Mouse (Mus musculus): Measurements from ENCODE around the gene Sap30l. TPM values are rescaled to one million over a fixed set of nuclear protein-coding genes. Genes with fewer than 3 reads are reported as not detected.
A peak's percentile ranks its signal among the peaks of the same experiment; 100 is the strongest.

Gene Sap30l
- polyA plus RNA-seq, 1 experiment from 2014 or later: 12.3 TPM

GRCm38 (mm10) chr11:57827048-57827914 is 25.8 kb downstream of the Sap30l start:
- Histone ChIP-seq H3K27ac (replicated peaks) (peak overlapping the region; percentile 54; the same call in 1 of the 2 replicates), H3K27me3 (replicated peaks; ENCODE audit: low read depth, poor library complexity, severe bottlenecking) (peaks cover 89% of the 10 kb centered on the region)
- under 1% methylated on average over 41 of the region's 41 CpGs for WGBS

GRCm38 (mm10) chr11:57827915-57828545 is 26.6 kb downstream of the Sap30l start:
- Histone ChIP-seq H3K36me3 (replicated peaks) (no peaks in the 10 kb centered on the region), H3K4me1 (peaks cover 41% of the 10 kb centered on the region), H3K27ac (replicated peaks) (peak overlapping the region; percentile 54; the same call in 1 of the 2 replicates)

More at GRCm38 (mm10) chr11:57827048-57827914, 25.8 kb downstream of the Sap30l start:
- no peaks in the 10 kb centered on the region for H3K9me3 ChIP-seq
- peaks cover 34% of the 10 kb centered on the region for H3K4me1 ChIP-seq
- H3K4me3 ChIP-seq: peak overlapping the region; percentile 54
- DNase-seq (ENCODE audit: low spot score): peak; percentile 57
- H3K36me3 ChIP-seq (replicated peaks): no peaks in the 10 kb centered on the region

DNA sequence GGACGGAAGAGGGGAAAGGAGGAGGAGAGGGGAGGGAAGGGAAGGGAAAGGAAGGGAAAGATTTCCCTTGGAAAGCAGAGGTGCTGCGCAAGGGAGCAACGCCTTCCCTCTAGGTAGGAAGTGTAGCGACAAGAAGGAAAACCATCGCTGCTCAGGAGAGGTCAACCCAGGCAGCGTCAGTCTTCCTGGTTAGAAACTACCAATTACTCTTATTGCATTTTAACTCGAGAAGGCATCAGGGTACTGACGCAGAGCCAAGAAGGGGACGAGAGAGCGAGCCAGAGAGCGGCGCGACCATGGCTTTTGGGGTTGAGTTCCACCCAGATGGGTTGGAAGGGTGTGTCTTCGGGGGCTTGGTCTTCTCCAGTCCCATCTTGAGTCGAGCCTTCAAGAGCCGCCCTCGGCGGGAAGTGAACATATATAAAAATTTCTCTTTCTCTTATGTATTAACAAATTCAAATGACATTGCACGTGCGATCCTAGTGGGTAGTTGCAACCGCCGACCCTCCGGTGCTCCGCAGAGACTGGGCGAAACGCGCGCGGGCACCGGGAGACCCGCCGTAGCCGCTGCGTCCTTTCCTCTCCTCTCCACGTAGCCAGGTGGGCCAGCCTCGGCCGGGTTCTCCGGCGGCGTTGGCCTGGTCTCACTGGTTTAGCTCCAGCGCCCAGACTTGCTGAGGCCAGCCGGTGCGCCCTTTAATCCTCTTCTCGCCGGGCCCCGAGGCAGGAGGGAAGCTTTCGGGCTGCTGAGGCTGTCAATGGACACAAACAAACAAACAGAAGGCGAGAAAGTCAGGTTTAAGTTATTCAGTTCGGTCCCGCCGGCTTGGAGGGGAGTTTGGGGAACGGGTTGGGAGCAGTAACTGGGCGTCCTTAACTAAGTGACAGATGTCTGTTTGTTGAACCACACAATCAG is 27.8 kb downstream of the Sap30l start:
- H3K36me3 ChIP-seq (replicated peaks): no peaks in the 10 kb centered on the region
- under 1% methylated on average over 53 of the region's 53 CpGs for WGBS
- peaks cover 100% of the 10 kb centered on the region for H3K27me3 ChIP-seq (replicated peaks; ENCODE audit: low read depth, poor library complexity, severe bottlenecking)
- DNase-seq (ENCODE audit: low spot score): peak; percentile 66
- H3K9me3 ChIP-seq: no peaks in the 10 kb centered on the region
- peaks cover 49% of the 10 kb centered on the region for H3K4me1 ChIP-seq
- peak overlapping the region; percentile 54 for H3K4me3 ChIP-seq
- peak overlapping the region; percentile 41 for H3K27ac ChIP-seq (replicated peaks)

More at GRCm38 (mm10) chr11:57827915-57828545, 26.6 kb downstream of the Sap30l start:
- H3K9me3 ChIP-seq: no peaks in the 10 kb centered on the region
- H3K4me3 ChIP-seq: peak overlapping the region; percentile 54
- H3K27me3 ChIP-seq (replicated peaks; ENCODE audit: low read depth, poor library complexity, severe bottlenecking): peaks cover 97% of the 10 kb centered on the region
- WGBS: under 1% methylated on average over 33 of the region's 33 CpGs
- DNase-seq (ENCODE audit: low spot score): peak; percentile 69

GRCm38 (mm10) chr11:57829871-57830775 is 28.7 kb downstream of the Sap30l start:
- peak overlapping the region; percentile 54 for H3K4me3 ChIP-seq

GRCm38 (mm10) chr11:57831281-57831781 is 29.9 kb downstream of the Sap30l start:
- peaks cover 100% of the 10 kb centered on the region for H3K27me3 ChIP-seq (replicated peaks; ENCODE audit: low read depth, poor library complexity, severe bottlenecking)
- H3K9me3 ChIP-seq: no peaks in the 10 kb centered on the region
- WGBS: under 1% methylated on average over 31 of the region's 31 CpGs
- H3K27ac ChIP-seq (replicated peaks): 0 out of 2 replicates have a peak overlapping the region, but pooled peaks have one; percentile 3
- no peaks in the 10 kb centered on the region for H3K36me3 ChIP-seq (replicated peaks)
- peak; percentile 63 for DNase-seq (ENCODE audit: low spot score)
- peak overlapping the region; percentile 54 for H3K4me3 ChIP-seq
- H3K4me1 ChIP-seq: peaks cover 49% of the 10 kb centered on the region

More at GRCm38 (mm10) chr11:57829871-57830775, 28.7 kb downstream of the Sap30l start:
- Histone ChIP-seq H3K9me3 (no peaks in the 10 kb centered on the region), H3K36me3 (replicated peaks) (no peaks in the 10 kb centered on the region), H3K27ac (replicated peaks) (0 out of 2 replicates have a peak overlapping the region, but pooled peaks have one; percentile 3), H3K4me1 (peaks cover 49% of the 10 kb centered on the region), H3K27me3 (replicated peaks; ENCODE audit: low read depth, poor library complexity, severe bottlenecking) (peaks cover 100% of the 10 kb centered on the region)
- 7% methylated on average over 17 of the region's 17 CpGs for WGBS
- peak; percentile 62 for DNase-seq (ENCODE audit: low spot score)

DNA sequence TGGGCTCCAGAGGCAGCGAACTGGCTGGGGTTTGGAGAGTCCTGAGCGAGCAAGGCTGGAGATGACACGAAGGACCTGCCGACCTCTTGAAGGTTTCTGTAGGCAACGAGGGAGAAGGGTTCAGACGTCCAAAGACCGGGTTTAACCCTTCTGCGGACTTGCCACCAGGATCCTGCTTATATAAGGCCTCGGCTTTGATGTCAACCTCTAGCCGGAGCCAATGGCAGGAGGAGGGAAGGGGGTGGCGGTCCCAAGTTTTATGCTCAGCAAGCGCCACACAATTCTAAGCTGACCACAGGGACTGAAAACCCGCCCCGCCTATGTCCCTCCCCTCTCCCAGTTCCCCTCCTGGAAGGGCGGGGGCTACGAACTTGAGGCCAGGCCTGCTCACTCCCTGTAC is 30.4 kb downstream of the Sap30l start:
- H3K4me3 ChIP-seq: peak overlapping the region; percentile 54
- DNase-seq (ENCODE audit: low spot score): peak; percentile 59
- no peaks in the 10 kb centered on the region for H3K9me3 ChIP-seq
- no peaks in the 10 kb centered on the region for H3K36me3 ChIP-seq (replicated peaks)
- peaks cover 53% of the 10 kb centered on the region for H3K4me1 ChIP-seq
- H3K27ac ChIP-seq (replicated peaks): no peak overlapping the region
- WGBS: 3% methylated on average over 16 of the region's 16 CpGs
- H3K27me3 ChIP-seq (replicated peaks; ENCODE audit: low read depth, poor library complexity, severe bottlenecking): peaks cover 100% of the 10 kb centered on the region

- under 1% methylated on average over 23 of the region's 23 CpGs for WGBS
- no peaks in the 10 kb centered on the region for H3K36me3 ChIP-seq (replicated peaks)
- H3K27me3 ChIP-seq (replicated peaks; ENCODE audit: low read depth, poor library complexity, severe bottlenecking): peaks cover 100% of the 10 kb centered on the region
- peak within 1 kb of the TSS; percentile 54 for H3K4me3 ChIP-seq
- no peaks in the 10 kb centered on the region for H3K9me3 ChIP-seq
- peak; percentile 59 for DNase-seq (ENCODE audit: low spot score)
- H3K27ac ChIP-seq (replicated peaks): peak within 1 kb of the TSS; percentile 21; the same call in 1 of the 2 replicates
- peaks cover 51% of the 10 kb centered on the region for H3K4me1 ChIP-seq
These were observed 31.2 kb downstream of the Sap30l start, which contains the start of gene Hand1 for GRCm38 (mm10) chr11:57832552-57833201. Gene Hand1 (minus strand): TSS chr11:57832818.

- Histone ChIP-seq H3K4me3 (peak overlapping the region; percentile 36), H3K9me3 (no peaks in the 10 kb centered on the region), H3K27ac (replicated peaks) (no peak overlapping the region; the same call in 1 of the 2 replicates), H3K27me3 (replicated peaks; ENCODE audit: low read depth, poor library complexity, severe bottlenecking) (peaks cover 100% of the 10 kb centered on the region), H3K36me3 (replicated peaks) (no peaks in the 10 kb centered on the region), H3K4me1 (peaks cover 45% of the 10 kb centered on the region)
- DNase-seq (ENCODE audit: low spot score): peak; percentile 66
- under 1% methylated on average over 30 of the region's 30 CpGs for WGBS
These were observed 32.0 kb downstream of the Sap30l start for GRCm38 (mm10) chr11:57833296-57833977.

DNA sequence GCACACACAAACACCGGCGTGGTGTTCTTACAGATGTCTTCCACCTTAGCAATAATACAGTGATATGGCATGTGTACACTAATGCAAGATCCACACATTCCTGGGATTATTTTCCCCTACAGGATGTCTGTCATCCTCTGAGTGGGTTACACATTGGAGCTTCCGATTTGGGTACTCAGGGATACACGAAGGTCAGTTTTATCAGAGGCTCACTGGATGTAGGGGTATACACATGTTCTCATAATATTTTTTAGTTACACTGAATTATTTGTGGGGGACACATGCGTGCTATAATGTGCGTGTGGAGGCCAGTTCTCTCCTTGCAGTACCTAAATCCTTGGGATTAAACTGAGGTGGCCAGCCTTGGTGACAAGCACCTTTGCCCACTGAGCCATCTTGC is 32.6 kb downstream of the Sap30l start:
- H3K4me1 ChIP-seq: peaks cover 43% of the 10 kb centered on the region
- no peaks in the 10 kb centered on the region for H3K36me3 ChIP-seq (replicated peaks)
- peaks cover 100% of the 10 kb centered on the region for H3K27me3 ChIP-seq (replicated peaks; ENCODE audit: low read depth, poor library complexity, severe bottlenecking)
- 7% methylated on average over 6 of the region's 6 CpGs for WGBS
- no peak for DNase-seq (ENCODE audit: low spot score)
- no peak overlapping the region for H3K27ac ChIP-seq (replicated peaks)
- H3K9me3 ChIP-seq: no peaks in the 10 kb centered on the region
- peak overlapping the region; percentile 36 for H3K4me3 ChIP-seq

GRCm38 (mm10) chr11:57835331-57835730 is 33.9 kb downstream of the Sap30l start:
- no peaks in the 10 kb centered on the region for H3K36me3 ChIP-seq (replicated peaks)
- H3K27me3 ChIP-seq (replicated peaks; ENCODE audit: low read depth, poor library complexity, severe bottlenecking): peaks cover 100% of the 10 kb centered on the region
- H3K4me1 ChIP-seq: peaks cover 37% of the 10 kb centered on the region
- 11% methylated on average over 2 of the region's 2 CpGs for WGBS
- no peak overlapping the region for H3K27ac ChIP-seq (replicated peaks)
- H3K9me3 ChIP-seq: no peaks in the 10 kb centered on the region
- H3K4me3 ChIP-seq: no peak overlapping the region
- DNase-seq (ENCODE audit: low spot score): no peak
